Mouse (Mus musculus): Measurements from ENCODE around the gene Ssxb2.
"Not testable (repeated sequence)": the region's sequence is repeated elsewhere in the genome, so short reads cannot be mapped to it uniquely, and the experiment has no call there.

Gene Ssxb2

GRCm38 (mm10) chrX:8461626-8462025 is at the start of gene Ssxb2:
Ssxb2 (minus strand) TSS chrX:8461726.
- DNase-seq, result not testable (repeated sequence)

- not testable (repeated sequence) for DNase-seq
Measured at GRCm38 (mm10) chrX:8413005-8413404, 48.5 kb downstream of the Ssxb2 start, which contains the start of gene Ssxb1. Ssxb1 (plus strand) TSS chrX:8413305.
